Mouse (Mus musculus) urinary bladder, adult 2 months (tissue): ENCODE results near the gene Ntrk3. TPM values are rescaled to one million over a fixed set of nuclear protein-coding genes. Genes with fewer than 3 reads are reported as not detected.

ENCODE experiments used
- DNase-seq: peaks from one replicate; pipeline ENCODE4 v3.0.0; 2022; ENCODE audit warnings: low spot score
- polyA plus RNA-seq: library from polyadenylated mRNA; depleted of rRNA; stranded (reverse); fragments of >200 nt; gene quantifications from 2 replicates; pipeline ENCODE4 v1.2.3, GENCODE M21; 2012

Gene Ntrk3
- polyA plus RNA-seq, 1 experiment: 2.4 TPM

DNA sequence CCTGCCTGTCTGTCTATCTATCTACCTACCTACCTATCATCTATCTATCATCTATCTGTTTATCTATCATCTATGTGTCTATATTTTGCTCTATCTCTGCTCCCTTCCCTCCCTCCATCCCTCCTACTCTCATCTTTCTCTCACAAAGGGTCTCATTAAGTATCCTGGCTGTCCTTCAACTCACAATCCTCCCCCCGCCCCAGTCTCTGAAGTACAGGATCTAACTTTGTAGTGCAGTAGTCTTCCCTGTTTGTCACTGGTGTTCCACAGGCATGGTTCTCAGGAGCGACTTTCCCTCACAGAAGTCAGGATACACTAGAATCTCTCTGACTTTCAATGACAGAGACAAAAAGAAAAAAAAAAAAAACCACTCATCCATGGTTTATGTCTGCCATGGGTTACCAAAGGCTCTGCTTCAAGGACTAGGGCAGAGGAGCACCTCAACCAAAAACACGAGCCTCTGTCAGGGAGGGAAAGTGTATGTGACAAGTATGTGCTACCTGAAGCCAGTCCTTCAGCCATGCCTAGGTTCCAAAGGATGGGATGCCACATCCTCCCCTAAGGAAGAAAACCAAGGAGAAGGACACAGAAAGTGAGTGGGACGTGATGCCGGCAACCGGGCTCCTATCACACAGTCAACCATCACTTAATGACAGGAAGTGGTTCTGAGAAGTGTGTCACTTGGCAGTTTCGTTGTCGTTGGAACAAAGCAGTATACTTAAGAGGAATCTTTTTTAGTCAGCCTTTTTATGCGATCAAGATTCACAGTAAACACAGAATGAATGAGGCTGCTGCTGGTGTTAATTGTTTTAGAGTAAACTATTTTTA, 16.6 kb downstream of the Ntrk3 start:
- DNase-seq: no peak

DNA sequence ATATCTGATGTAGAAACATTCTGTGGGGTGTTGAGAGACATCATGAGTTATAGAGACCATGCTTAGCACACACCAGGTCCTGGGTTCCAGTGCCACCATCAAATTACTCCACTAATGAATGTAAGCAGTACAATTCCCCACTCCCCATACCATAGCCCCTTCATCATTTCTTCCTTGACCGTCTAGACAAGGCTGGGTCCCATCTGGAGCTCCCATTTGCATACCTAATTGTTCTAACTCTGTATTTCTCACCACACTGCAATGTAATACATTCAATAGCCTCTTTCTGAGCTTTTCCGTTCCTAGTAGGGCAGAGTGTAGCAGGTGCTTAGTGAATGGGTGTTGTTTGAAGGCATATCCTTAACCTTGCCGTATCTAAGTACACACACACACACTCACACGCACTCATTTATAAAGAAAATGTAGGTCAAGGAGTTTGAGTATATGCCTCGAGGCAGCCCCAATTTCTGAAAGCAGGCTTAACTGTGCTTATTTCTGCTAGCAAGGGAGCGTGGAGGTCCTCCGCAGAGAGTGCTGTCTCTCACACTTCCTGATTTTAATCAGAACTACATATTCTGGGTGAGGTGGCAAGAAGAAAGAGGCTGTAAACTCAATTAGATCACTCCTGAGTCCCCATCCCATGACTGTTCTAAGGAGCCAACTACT, 17.9 kb downstream of the Ntrk3 start:
- DNase-seq: no peak

DNA sequence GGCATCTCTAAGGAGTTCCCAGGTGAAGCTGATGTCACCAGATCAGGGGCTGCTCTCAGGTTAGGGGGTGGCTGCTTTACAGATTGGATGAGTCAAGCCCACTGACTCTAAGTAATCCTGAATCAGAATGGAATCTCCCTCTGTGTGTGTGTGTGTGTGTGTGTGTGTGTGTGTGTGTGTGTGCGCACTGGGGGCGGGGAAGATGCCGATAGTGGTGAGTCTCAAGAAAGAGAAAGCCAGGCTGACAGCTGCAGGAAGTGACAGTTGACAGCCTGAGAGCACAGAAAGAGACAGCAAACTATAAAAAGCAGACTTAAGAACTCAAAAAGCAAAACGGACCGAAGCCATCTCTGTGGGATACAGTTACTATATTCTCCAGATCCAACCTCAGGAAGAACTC, 18.7 kb downstream of the Ntrk3 start:
- no peak for DNase-seq

DNA sequence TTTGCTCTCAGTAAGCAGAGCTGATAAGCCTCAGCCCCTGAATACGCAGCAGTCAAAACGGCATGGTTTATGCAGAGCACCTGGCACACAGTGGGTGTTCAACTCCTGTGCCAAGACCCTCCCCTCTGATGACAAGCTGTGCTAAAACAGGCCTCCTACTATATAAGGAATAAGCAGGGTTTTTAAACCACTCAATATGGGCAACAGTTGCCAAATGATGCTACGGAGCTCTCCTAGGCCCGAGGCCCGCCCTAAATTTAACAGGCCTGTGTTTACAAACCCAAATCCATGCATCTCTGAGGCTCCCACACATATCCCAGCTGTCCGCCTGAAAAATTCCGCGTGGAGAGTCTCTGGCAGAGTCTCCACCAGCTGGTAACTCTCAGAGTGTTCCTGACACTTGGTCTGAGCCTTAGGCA, 19.6 kb downstream of the Ntrk3 start:
- DNase-seq: no peak

DNA sequence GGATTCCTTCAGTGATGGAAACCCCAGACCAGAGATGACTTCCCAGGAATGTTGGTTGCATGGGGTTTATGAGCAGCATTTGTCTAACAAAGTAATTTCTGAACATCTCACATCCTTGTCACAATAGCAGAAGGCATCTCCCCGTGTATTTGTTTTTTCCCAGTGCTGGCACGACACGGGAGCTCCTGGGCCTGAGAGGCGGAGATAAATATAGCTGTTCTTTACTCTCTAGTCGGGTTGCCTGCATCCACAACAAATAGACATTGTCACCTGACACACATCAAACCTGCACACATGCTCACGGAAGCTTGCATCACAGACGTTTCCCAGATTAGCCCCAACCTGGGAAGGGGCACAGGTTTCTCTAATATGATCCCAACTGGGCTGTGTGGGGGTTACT, 30.1 kb downstream of the Ntrk3 start:
- DNase-seq: no peak

DNA sequence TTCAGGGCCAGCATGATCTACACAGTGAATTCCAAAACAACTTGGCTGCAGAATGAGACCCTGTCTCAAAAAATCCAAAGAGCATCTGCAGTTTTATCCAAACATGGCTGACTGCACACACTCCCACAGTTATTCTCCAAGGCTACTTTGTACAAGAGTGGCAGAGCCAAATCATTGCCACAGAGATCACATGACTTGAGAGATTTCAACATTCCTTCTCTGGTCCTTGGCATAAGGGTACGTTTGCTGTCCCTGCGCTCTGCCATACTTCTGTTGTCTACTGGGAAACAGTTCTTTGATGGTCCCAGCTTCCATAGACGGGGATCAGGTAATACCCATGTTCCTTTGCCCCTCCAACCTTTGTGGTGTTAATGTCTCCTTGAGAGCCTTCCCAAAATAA, 30.7 kb downstream of the Ntrk3 start:
- no peak for DNase-seq

DNA sequence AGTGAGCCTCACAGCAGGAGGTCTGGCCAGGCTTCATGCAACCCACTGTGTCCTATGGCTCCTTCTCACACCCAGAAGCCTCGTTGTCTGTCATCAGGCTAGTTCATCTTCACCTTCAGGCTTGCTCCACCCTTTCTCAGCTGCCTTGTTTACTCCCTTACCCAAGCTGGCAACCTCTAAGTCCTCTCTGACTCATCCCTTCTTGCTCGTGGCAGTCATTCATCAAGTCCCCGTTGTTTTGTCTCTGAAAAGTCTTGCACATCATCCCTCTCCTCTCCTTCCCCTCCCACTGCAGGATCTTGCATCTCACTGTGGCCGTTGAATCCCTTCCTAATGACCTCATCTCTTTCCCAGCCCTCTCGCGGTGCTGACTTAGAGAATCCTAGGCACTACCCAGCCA, 35.1 kb downstream of the Ntrk3 start:
- no peak for DNase-seq

DNA sequence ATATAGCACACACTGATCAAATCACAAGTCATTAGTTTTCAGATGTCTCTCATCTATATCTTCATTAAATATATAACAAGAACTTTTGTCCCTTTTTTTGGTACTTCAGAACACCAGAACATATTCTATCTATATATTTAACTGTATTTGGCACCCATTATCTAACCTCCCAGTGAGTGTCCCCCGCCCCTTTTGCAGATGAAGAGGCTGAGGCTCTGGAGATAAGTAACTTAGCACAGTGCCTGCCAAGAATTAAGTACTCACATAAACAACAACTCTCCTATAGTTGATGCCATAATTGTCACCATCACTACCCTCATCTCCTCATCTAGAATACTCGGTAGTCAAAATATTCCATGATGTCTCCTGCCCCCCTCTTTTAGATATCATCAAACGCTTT, 42.6 kb downstream of the Ntrk3 start:
- no peak for DNase-seq

DNA sequence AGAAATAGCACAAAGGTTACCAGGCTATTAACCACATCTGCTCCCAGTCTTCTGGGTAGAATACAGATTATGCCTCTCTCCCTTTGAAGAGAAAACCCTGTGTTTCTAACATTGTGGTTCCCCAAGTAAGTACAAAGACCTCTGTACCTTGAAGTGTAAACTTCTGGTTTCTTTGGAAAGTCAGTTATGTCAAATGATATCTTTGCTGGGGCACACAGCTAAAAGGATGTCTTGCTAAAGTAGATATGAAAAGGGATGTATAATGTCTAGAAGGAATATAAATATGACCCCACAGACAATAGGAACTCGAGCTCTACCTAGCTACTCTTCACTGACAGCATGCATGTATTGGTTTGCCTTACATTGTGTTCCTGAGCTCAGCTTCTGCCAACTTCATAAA, 44.7 kb downstream of the Ntrk3 start:
- no peak for DNase-seq

DNA sequence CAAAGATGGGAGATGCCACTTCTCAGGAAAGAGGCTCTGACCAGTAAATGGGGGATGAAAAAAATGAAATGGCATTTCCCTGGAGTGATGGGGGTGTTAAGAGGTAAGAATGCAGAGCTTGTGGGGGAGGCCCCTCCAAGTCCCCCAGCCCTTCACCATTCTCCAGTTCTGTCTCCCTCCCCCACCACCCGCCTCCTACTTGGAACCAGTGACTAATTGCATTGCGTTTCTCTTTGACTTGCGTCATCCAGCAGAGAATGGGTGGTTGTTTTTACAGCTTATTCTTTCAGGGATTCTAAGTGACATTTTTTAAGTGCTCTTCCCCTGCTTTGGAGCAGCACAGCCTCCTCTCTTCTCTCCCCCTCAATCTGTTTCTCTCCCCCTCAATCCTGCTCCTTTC, 46.9 kb downstream of the Ntrk3 start:
- DNase-seq: no peak

DNA sequence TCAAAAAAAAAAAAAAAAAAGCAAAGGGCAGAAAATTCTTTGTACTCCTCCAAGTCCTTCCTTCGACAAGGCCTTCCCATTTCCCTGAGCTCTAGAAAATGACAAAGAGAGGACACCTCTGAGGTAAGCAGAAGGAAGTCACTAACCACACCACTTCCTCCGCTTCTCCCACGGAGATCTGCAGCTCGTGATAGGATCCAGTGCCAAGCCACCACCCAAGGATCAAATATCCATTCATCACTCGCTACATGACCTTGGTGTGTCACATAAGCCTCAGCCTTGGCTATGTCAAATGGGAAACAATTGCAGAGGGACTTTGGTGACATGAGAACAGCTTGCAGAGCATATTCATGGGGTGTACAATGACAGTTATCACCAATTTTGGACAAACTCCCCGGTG, 52.9 kb downstream of the Ntrk3 start:
- DNase-seq: no peak

DNA sequence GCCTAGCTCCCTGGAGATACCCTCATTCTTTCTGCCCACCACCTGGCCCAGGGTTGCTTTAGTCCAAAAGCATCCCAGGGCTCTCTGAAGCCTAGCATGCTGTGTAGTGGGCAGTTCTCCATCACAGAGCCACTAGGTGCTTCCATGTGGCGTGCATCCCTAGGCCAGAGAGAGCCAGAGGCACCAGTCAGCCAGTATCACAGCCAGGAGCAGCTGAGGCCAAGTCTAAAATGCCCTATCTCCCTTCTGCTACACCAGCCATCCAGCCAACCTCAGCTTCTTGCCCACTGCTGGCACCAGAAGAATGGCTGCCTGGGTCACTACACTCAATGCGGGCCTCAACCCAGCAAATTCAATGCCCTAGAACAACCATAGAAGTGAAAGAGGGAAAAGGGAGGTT, 56.9 kb downstream of the Ntrk3 start:
- DNase-seq: no peak

DNA sequence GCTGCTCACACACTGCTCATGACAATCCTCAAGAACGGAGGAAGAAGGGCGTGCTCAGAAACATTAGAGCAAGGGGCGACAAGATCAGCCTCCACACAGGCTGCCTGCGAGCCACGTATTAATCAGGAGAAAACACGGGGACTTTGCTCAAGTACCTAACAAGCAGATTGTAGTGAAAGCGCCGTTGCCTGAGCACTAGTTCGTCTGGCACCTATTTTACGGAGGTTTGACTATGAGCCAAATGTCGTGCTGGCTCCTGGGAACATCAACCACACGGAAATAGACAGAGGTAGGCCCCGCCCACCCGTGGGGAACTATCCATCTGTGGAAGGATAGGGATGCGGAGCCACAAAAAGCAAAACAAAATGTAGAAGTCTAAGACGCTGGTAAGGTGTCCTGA, 68.4 kb downstream of the Ntrk3 start:
- DNase-seq: no peak

DNA sequence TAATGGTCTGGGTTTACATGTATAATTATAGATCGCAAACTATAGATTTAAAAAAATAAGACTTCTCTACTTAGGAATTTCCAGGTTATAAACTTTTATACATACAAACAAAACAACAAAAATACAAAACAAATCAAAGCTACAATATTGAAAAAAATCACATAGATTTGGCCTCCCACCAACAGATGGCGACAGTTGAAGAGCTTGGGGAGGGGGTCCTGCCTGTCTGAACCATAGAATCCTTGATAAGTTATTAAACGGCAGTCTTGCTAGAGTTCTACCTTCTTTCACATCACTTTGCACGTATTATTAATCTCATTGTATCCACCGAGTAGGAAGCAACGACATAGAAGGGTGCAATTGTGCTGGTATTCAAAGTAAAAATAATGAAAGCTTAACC, 68.9 kb downstream of the Ntrk3 start:
- DNase-seq: no peak

DNA sequence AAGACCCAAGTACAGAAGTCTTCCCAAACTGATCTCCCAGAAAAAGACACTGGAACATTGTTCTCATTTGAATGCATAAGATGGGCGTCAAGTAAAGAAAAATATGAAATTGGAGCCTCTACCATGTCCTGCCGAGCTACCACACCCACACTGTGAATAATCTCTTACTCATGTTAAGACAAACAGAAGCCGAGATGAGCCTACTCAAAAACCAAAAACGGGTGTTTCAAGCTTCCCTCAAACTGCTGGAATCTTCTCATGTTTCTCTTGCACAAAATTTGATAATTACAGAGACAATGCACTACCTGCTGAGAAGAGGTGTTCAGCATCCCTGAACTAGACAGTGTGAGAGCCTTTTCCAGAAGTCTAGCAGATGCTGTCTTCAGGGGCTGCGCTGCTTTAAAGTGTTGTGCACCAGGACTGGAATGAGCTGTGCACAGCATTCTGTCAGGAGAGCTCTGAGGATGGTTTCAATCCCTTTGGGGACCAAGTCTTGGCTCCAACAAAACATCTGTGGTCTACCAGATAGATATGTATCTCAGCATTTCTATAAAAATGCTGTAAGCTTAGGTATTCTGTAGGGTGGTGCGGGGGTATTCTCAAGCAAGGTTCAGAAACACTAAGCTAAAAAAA, 69.7 kb downstream of the Ntrk3 start:
- no peak for DNase-seq

DNA sequence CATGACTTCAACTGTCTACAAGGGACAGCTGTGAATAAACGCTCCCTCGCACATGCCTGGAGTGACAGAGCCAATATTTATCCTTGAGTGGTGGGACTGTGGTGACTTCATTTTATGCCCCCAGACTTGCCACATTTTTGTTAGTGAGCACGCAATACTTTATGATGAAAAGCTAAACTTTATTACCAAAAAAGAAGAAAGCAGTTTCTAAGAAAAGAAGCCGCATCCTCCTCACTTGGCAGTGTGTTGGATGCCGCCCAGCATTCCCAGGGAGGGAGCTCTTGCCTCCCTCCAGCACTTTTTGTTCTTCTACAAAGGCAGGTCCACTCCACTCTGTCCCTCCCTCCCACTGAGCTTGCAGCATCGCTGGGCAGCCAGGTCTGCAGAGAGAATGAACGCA, 77.0 kb downstream of the Ntrk3 start:
- DNase-seq: no peak

DNA sequence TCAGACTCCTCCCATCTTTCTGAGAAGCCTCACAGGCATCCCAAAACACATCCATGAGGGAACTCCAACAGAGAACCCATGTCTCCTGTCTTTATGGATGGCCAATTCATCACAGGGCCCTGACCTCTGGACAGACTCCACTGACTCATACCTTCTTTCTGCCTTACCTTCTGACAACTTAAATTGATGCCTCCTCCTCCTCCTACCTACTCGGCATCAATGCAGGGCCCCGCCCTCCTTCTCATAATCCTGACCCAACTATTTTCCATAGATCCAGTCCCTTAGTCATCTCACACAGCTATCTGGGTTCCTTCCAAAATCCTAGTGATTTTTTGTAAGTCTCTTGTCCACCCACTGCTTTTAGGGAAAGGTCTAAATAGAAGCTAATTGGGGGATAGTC, 78.0 kb downstream of the Ntrk3 start:
- DNase-seq: no peak

DNA sequence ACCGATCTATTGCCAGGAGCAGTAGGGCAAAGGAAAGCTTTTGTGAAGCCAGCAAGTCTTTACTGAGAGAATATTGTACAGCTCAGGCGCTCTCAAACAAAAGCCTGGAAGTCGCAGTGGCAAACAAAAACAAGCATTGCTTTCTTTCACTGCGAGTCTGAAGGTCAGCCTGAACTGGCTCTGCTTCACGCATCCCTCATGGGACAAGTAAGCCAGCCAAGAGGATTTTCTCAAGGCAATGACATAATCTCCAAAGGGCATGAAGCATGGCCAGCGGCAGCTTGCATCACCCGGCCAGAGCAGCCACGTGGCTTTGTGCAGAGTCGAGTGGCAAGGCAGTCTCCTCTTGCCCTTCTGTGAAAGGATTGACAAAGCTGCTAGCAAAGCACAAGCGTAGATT, 79.8 kb downstream of the Ntrk3 start:
- no peak for DNase-seq

DNA sequence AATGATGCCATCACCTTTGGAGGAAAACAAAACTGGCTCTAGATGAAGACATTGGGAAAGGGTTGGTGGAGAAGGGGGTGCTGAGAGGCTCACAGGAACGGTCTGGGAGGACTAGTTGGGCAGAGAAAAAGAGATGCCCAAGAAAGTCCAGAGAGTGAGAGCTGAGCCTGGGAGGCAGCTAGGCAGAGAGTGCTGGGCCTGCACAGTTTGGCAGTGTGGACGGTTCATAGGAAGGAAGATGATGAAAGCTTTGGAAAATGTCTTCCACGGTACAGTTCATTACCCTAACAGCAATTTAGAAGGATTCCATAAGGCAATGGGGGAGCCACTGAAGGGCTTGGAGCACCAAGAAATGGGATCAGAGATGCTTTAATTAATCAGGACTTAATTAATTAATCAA, 81.6 kb downstream of the Ntrk3 start:
- DNase-seq: no peak

DNA sequence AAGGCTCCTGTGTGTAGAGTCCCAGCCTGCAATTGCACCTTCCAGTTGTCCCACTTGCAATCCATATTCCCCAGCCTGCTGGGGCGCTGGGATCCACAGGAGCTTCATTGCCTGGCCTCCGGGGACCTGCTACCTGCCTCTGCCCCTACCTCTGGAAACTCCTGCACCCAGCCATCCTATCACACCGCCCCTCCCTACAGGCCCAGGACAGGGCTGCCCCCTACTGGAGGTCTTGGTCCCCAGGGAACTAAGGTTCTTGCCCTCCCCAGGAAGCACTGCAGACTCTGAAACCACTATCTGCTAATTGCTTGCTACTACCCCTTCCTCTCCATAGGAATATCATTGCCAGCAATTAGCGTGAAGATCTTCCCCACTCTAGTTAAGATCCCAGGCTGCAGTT, 84.1 kb downstream of the Ntrk3 start:
- DNase-seq: no peak

DNA sequence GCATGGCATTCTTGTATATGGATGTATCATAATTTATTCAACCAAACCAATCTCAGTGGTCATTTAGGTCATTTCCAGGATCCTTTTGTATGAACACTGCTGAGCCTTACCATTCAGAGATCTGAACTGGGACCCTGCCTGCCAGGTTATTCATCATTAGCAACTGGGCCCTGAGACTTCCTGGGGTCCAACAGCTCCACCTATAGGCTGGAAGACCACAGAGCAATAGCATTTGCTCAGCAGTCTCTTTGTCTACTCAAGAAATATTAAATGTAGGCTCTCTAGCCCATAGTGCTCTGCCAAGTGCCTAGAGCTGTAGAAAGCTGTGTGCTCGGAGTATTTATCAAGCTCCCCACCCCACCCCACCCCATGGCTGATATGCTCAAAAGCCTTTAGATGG, 85.5 kb downstream of the Ntrk3 start:
- no peak for DNase-seq

DNA sequence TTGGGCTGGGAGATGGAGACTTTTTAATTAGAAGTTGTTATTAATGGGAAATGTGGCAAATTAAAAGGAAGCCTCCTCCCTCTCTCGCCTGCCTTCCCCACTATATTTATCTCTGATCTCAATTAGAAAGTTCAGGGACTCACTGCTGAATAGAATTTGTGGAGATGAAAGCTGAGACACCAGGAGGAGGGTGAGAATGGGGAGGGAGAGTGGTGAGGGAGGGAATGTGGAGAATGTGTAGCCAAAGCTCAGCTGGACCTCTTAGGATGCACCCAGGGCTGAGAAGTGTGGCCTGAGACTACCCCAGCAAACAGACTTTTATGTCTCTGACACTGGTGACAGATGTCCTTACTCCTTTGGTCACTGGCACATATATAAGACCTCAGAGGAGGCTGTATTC, 86.3 kb downstream of the Ntrk3 start:
- no peak for DNase-seq

DNA sequence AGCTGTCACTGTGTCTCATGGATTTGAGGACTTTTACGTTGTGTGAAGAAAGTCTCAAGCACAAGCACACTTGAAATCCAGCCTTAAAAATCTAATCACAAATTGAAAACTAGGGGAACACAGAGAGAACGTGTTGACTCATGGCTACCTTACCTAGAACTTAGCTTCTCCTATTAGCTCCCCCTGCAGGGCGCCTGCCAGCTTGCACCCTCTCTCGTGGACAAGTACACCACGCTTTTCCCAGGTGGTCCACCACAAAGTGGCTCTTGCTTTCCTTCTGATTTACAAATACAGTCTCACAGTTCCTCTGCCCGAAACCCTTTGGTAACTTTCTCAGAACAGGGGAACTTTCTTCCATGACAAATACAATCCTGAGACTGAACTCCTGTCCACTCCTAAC, 94.1 kb downstream of the Ntrk3 start:
- no peak for DNase-seq
